Mouse (Mus musculus) kidney, postnatal 0 days (tissue): ENCODE data around the gene Tubgcp3. TPM values are rescaled to one million over a fixed set of nuclear protein-coding genes. Genes with fewer than 3 reads are reported as not detected.
A peak's percentile ranks its signal among the peaks of the same experiment; 100 is the strongest.

Experiments
- ATAC-seq: fragments of 200-750 bp; cut with Nextera tagmentation; replicated peaks from 2 replicates; pipeline ENCODE4 v1.8.0; 2017; ENCODE audit warnings: low read depth, moderate number of reproducible peaks, moderate TSS enrichment, moderate library complexity; ENCODE audit not compliant: low FRiP score
- DNase-seq: peaks from one replicate; pipeline ENCODE4 v3.0.0-alpha.2; 2016; ENCODE audit warnings: low spot score
- H3K27ac ChIP-seq: fragments of 300-500 bp; sonication (generic); 2 replicates; pipeline ENCODE4 v1.5.1; 2014; ENCODE audit warnings: mild to moderate bottlenecking
- H3K27me3 ChIP-seq: fragments of 300-500 bp; sonication (generic); 2 replicates; pipeline ENCODE4 v1.6.1; 2014; ENCODE audit warnings: low read length, mixed read lengths; ENCODE audit not compliant: insufficient read depth
- H3K36me3 ChIP-seq: fragments of 300-500 bp; sonication (generic); 2 replicates; pipeline ENCODE4 v1.6.1; 2014; ENCODE audit warnings: low read length, mixed read lengths; ENCODE audit not compliant: insufficient read depth
- H3K4me1 ChIP-seq: fragments of 300-500 bp; sonication (generic); replicated peaks from 2 replicates; pipeline ENCODE4 v1.6.1; 2014; ENCODE audit warnings: antibody characterized with exemption, low read length, mixed read lengths; ENCODE audit not compliant: insufficient read depth
- H3K4me2 ChIP-seq: fragments of 300-500 bp; sonication (generic); 2 replicates; pipeline ENCODE4 v1.6.1; 2014; ENCODE audit warnings: mild to moderate bottlenecking, low read length, moderate library complexity, mixed read lengths
- H3K4me3 ChIP-seq: fragments of 300-500 bp; sonication (generic); replicated peaks from 2 replicates; pipeline ENCODE4 v1.5.1; 2014; ENCODE audit warnings: low read depth, low read length
- H3K9ac ChIP-seq: fragments of 300-500 bp; sonication (generic); 2 replicates; pipeline ENCODE4 v1.6.1; 2014; ENCODE audit warnings: low read depth, low read length
- H3K9me3 ChIP-seq: fragments of 300-500 bp; sonication (generic); replicated peaks from 2 replicates; pipeline ENCODE4 v1.6.1; 2016; ENCODE audit warnings: low read length, inconsistent platforms, mixed read lengths
- CTCF ChIP-seq: IDR thresholded peaks from 2 replicates; pipeline ENCODE4 v1.5.1; 2016; ENCODE audit warnings: antibody characterized with exemption, low read depth, mild to moderate bottlenecking, moderate library complexity
- WGBS: fragments of 180-500 bp; shearing (Covaris S2); extraction: QIAGEN DNeasy Blood & Tissue Kit; methylation state at CpG from one replicate; pipeline ENCODE4 v1.1.7; 2014; 5-methylcytosine and 5-hydroxymethylcytosine counted together
- microRNA-seq: library from miRNA; unstranded; fragments of <30 nt; microRNA quantifications from one replicate; pipeline ENCODE4, GENCODE M21; 2016
- polyA plus RNA-seq: library from polyadenylated mRNA; unstranded; fragments of >200 nt; fragmentation: Nextera tagmentation; extraction: Ambion mirVana; gene quantifications from 2 replicates; pipeline ENCODE4 v1.2.1, GENCODE M21; 2015

Gene Tubgcp3
- polyA plus RNA-seq, 1 experiment from 2014 or later: 28.4 TPM

- Histone ChIP-seq H3K9me3 (no peaks in the 10 kb centered on the region), H3K27me3 (peaks cover 5% of the 10 kb centered on the region; the same call in 1 of the 2 replicates), H3K4me2 (no peak overlapping the region), H3K27ac (no peak overlapping the region), H3K4me1 (no peaks in the 10 kb centered on the region), H3K4me3 (no peak overlapping the region), H3K36me3 (no peaks in the 10 kb centered on the region), H3K9ac (no peak overlapping the region)
- TF ChIP-seq CTCF: no peak
- WGBS: 42% methylated on average over 7 of the region's 7 CpGs
- ATAC-seq: no peak
- no peak for DNase-seq
Measured at GRCm38 (mm10) chr8:12566509-12566908, 105.5 kb downstream of the Tubgcp3 start.

DNA sequence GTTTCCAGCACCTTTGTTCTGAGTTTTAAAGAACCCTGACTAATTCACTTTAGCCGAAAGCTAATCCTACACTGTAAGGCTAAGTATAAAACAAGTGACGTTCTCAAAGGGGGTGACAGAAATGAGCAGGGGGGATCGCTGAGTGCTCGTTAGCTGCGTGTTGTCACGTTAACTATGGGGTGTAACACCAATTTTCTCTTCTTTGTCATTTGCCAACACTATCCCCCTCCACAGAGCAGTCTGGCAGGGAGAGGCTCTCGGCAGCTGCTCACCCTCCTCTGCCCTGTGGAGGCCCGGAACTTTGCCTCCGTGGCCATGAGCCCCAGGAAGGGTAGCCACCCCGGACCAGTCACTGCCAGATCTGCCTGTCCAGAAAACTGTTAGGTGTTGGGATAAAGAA is 106.6 kb downstream of the Tubgcp3 start:
- no peak for TF ChIP-seq CTCF
- no peak overlapping the region for H3K27ac ChIP-seq
- ATAC-seq (no peak), DNase-seq (no peak)
- no peaks in the 10 kb centered on the region for H3K9me3 ChIP-seq
- no peaks in the 10 kb centered on the region for H3K4me1 ChIP-seq
- H3K27me3 ChIP-seq: peaks cover 7% of the 10 kb centered on the region; the same call in 1 of the 2 replicates
- H3K9ac ChIP-seq: no peak overlapping the region
- no peaks in the 10 kb centered on the region for H3K36me3 ChIP-seq
- 79% methylated on average over 10 of the region's 10 CpGs for WGBS
- no peak overlapping the region for H3K4me2 ChIP-seq
- H3K4me3 ChIP-seq: no peak overlapping the region

DNA sequence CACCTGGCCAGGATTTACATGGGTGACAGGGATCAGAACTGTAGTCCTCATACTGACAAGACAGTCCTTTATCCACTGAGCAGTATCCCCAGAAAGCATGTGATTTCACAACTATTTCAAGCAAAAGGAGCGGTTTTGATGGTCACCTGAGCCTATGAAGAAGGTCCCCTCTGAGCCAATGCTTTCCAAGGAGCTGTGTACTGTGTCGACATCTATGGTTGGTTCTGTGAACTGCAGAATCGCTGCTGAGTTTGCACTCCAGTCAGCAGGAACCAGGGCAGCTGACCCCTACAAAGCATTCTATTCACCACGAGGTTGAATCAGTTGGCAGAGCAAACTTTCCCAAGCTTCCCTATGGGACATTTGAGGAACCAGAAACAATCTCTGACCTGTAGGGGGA is 107.7 kb downstream of the Tubgcp3 start:
- Histone ChIP-seq H3K9ac (no peak overlapping the region), H3K4me3 (no peak overlapping the region), H3K27me3 (peaks cover 11% of the 10 kb centered on the region; the same call in 1 of the 2 replicates), H3K4me1 (no peaks in the 10 kb centered on the region), H3K27ac (no peak overlapping the region), H3K36me3 (no peaks in the 10 kb centered on the region), H3K4me2 (no peak overlapping the region), H3K9me3 (no peaks in the 10 kb centered on the region)
- peak; percentile 88 for TF ChIP-seq CTCF
- DNase-seq (peak; percentile 80), ATAC-seq (peak; percentile 58; the same call in 1 of the 2 replicates)
- 4% methylated on average over 4 of the region's 4 CpGs for WGBS

Small RNA genes within 50 kb of the gene (microRNA-seq; reads per million reads assigned to microRNA genes)
- not detected for gene Gm26483

Other genes with a start within 250 kb of the Tubgcp3 start
- gene Spaca7, start 99.2 kb downstream of the Tubgcp3 start, polyA plus RNA-seq: 0.91 and 1.8 TPM in 2 replicates
- 24.0 and 24.5 TPM in 2 replicates for gene Atp11a, start 84.8 kb upstream of the Tubgcp3 start, polyA plus RNA-seq
- 10.9 and 11.2 TPM in 2 replicates for gene Mcf2l, start 201.6 kb upstream of the Tubgcp3 start, polyA plus RNA-seq